Mouse (Mus musculus): ENCODE measurements around the gene Nlgn1.

DNA sequence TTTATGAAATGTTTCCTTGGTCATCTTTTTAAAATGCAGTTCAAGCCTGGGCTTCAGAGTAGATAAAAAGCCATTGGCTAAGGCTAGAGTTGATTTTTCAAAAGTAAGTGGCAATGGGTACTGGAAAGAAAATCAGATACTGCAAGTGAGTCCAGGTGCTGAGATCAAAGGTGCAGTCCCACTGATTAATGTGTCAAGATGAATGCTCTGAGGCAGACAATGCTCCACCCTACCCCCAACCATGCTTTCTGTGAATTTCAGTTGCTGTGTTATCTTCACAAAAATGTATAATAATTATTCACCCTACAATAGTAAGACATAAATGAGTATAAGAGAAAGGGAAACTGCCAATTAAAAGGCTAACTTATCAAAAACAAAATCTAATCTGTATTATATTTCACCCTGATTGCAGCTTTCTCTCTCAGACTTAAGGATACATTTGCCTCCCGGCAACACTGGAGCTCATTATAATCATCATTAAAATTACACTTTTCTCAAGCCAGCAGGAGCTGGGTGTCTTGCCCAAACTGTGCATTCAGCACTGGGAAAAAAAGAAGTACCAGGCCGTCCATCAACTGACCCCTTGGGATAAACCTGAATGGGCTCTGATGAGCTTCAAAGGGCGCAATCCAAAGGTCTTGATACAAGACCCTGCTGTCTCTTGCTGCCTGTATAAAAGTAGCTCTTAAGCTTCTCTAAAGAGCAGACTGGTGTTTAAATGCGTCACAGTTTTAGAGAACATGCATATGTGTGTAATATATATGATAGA lies 320.8 kb downstream of the Nlgn1 start:
- no peak for TF ChIP-seq CTCF (IDR thresholded peaks at IDR 0.05; ENCODE audit: low read depth)
- TF ChIP-seq EP300 (IDR thresholded peaks at IDR 0.05; ENCODE audit: low read depth): no peak
